In the genomic region with DNA sequence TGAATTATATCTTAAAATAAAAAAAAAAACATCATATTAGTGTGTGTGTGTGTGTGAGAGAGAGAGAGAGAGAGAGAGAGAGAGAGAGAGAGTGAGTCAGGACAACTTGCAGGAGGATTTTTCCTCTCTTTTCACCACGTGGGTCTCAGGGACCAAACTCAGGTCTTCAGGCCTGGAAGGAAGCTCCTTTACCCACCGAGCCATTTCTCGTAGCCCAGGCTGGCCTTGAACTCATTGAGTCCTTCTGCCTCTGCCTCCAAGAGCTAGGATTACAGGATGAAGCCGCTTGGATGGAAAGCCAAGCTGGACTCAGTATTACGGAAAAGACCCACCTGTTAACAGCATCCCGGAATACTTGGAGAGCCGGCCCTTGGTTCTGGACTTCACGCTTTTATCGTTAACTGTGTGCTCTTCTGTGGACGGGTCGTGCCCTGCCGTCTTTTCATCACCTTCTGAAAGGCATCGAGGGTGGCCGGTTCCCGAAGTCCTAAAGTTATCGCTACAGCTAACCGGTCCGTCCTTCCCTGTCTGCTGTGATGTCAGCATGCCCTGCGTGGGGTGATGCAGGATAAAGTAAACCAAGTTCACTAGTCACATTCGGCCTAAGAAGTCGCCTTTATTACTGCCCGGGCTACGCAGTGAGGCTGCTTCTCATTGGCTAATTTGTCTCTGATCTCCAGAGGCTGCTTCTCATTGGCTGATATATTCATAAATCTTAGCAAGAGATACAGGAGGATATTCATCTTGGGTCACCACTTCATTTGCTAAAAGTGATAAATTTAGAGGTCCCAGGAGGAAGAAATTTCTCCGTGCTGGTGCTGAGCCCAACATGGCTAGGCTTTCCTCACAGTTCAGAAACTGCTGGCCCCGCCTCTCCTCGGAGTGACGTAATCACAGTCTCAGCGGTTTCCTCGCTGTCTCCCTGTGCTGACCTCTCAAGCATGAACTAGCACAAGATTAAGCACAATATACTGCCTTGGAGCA, we compare ENCODE assay signal across 9 mouse cellular contexts. TPM values are rescaled to one million over a fixed set of nuclear protein-coding genes. Genes with fewer than 3 reads are reported as not detected.
DNase-seq lines count a peak whose midpoint lies in the region; ATAC-seq lines count a peak whose summit lies in the region.
"Had no signal": no experiment of that assay in that cellular context is flagged by ENCODE, and none has a peak within 500 bp of the region (broad histone marks: within the 10 kb centered on the region; RNA-seq: fewer than 3 reads in every experiment).

No protein-coding gene starts in this region.

- H3K4me3 ChIP-seq in macrophage (ENCODE audit: inconsistent target): peak overlapping the region; percentile 33

- intact Hi-C loops in heart, postnatal 10 days (cut with DNase I): no loop called here

- no peaks in the 10 kb centered on the region for H3K79me2 ChIP-seq in macrophage (ENCODE audit: inconsistent target)

- peak overlapping the region; percentile 41 for H3K27ac ChIP-seq in macrophage

- WGBS in macrophage (ENCODE audit: missing documents): 31% methylated on average over 29 of the region's 29 CpGs

- DNase-seq in cerebellum, adult 18-20 months: peak; percentile 51 to 55
- no peak for DNase-seq in cerebellum, adult 11 months
- peak; percentile 84 for DNase-seq in adrenal gland, postnatal 14 days
- peak; percentile 83 to 85 for DNase-seq in heart, postnatal 10 days
- peak; percentile 88 to 89 for DNase-seq in kidney, postnatal 25 days
- DNase-seq in right cerebral cortex, postnatal 25 days: peak; percentile 52

- ATAC-seq in erythroid progenitor cell, adult 5-6 weeks (replicated peaks; ENCODE audit: low FRiP score, poor library complexity, severe bottlenecking): peak; percentile 93

- no peaks in the 10 kb centered on the region for H3K36me3 ChIP-seq in macrophage (ENCODE audit: inconsistent target)
- H3K36me3 ChIP-seq: G1E had no signal

RNA-seq across cellular contexts. Expression of a gene that starts 8.6 kb away (rescaled TPM):
- 1.8 and 2.2 TPM in 2 replicates for total RNA-seq in adrenal gland, postnatal 14 days (2021)
- total RNA-seq in erythroid progenitor cell, adult 5-6 weeks (2015; ENCODE audit: low replicate concordance): 2.5 TPM in 1 of 2 replicates, not detected in the other
- total RNA-seq in erythroid progenitor cell, adult 5-6 weeks (2017; ENCODE audit: low replicate concordance): 3.1 TPM in 1 of 2 replicates, not detected in the other
- total RNA-seq in heart, postnatal 10 days (2021): 1 to 10 TPM in 1 of 2 experiments, under 1 TPM in 1; 0.74 to 1.4 TPM
- total RNA-seq in macrophage (2018; cell fraction: chromatin; rRNA removed): 10 to 100 TPM in 3 of 26 experiments, 1 to 10 TPM in 22, under 1 TPM in 1; 0.92 to 10.8 (median 6.6) TPM
- 1 to 10 TPM in 1 of 26 experiments, under 1 TPM in 25; 0.33 to 1.5 (median 0.57) TPM for total RNA-seq in macrophage (2018; cell fraction: cytosol; rRNA removed)
- total RNA-seq in macrophage (2018; cell fraction: nucleus; rRNA removed): 1 to 10 TPM in 24 of 26 experiments, under 1 TPM in 2; 0.52 to 3.7 (median 2.2) TPM
- polyA plus RNA-seq in macrophage (2018): 0.25 to 2.2 TPM (median 1.1 TPM) in 3 replicates

RNA-seq across cellular contexts. Expression of a gene that starts 11.7 kb away (rescaled TPM):
- total RNA-seq in adrenal gland, postnatal 14 days (2021): 83.1 and 84.0 TPM in 2 replicates
- 13.4 and 14.4 TPM in 2 replicates for total RNA-seq in erythroid progenitor cell, adult 5-6 weeks (2015; ENCODE audit: low replicate concordance)
- total RNA-seq in erythroid progenitor cell, adult 5-6 weeks (2017; ENCODE audit: low replicate concordance): 5.8 and 7.2 TPM in 2 replicates
- total RNA-seq in heart, postnatal 10 days (2021): 100 to 1,000 TPM; 334 to 336 TPM
- total RNA-seq in macrophage (2018; cell fraction: chromatin; rRNA removed): 100 to 1,000 TPM; 175 to 281 (median 222) TPM
- total RNA-seq in macrophage (2018; cell fraction: cytosol; rRNA removed): 10 to 100 TPM; 48.6 to 71.4 (median 54.7) TPM
- total RNA-seq in macrophage (2018; cell fraction: nucleus; rRNA removed): 100 to 1,000 TPM in 25 of 26 experiments, 10 to 100 TPM in 1; 94.9 to 207 (median 141) TPM
- 30.9 to 32.9 TPM (median 32.9 TPM) in 3 replicates for polyA plus RNA-seq in macrophage (2018)
